Mouse (Mus musculus) activated CD4-positive, CD25-positive, alpha-beta regulatory T cell, adult 9 weeks (primary cell): ENCODE measurements around the gene Alg10b. TPM values are rescaled to one million over a fixed set of nuclear protein-coding genes. Genes with fewer than 3 reads are reported as not detected.

Source experiments
- polyA plus RNA-seq: library from polyadenylated mRNA; unstranded; fragments of 100-300 nt; shearing (Covaris generic); gene quantifications from one replicate; pipeline ENCODE4 v1.2.1, GENCODE M21; 2017

Gene Alg10b
- 4.0 TPM for polyA plus RNA-seq

DNA sequence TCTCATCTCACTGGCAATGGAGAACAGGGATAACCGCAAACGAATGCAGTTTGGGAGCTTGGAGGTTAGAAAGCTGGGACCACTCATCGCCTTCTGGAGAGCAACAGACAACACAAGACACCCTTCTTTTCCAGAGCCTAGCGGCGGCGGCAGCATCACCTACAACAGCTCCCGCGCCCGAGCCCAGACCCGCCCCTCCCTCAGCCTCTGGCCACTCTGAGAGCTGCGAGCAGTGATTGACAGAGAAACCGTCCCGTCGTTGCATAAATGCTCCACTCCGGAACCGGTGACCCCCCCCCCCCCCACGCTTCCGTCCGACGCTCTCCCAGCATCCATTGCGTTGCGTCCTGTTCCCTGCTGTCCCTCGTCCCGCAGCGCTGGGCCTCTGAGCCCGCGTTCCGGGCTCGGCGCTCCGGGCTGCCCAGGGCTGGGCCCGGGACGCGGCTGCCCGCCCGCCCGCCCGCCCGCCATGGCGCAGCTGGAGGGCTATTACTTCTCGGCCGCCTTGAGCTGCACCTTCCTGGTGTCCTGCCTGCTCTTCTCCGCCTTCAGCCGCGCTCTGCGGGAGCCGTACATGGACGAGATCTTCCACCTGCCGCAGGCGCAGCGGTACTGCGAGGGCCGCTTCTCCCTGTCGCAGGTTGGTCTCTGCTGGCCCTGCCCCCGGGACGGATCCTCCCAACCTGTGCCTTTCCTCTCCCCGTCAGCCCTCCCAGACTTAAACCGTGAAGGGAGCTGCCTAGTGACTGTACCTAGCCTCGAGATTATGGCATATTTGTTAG, at the start of gene Alg10b:
Gene Alg10b (plus strand): TSS at position 343 of the 782 bp plus-strand sequence.

